Mouse (Mus musculus) left cerebral cortex, postnatal 36 days (tissue): Measurements from ENCODE around the gene Lnx2. TPM values are rescaled to one million over a fixed set of nuclear protein-coding genes. Genes with fewer than 3 reads are reported as not detected.

Experiments used
- DNase-seq, 2 experiments: peaks; one replicate each; pipeline ENCODE4 v3.0.0; 2021 to 2022; ENCODE audit warnings: low spot score in 2 of 2, mixed read lengths in 1 of 2
- intact Hi-C: fragments of 180-260 bp; cut with DNase I; formaldehyde crosslinking; loops from one replicate; pipeline ENCODE4 v1.15.1; 2025
- total RNA-seq, 2 experiments: library from RNA; stranded (reverse); gene quantifications; 2 replicates each; pipeline ENCODE4 v1.2.3; 2021

The Lnx2 gene
- total RNA-seq, 2 experiments from 2014 or later, result 5.0 to 5.8 TPM

- DNase-seq, result no peak
- intact Hi-C loops, result no loop called here
Observed at GRCm38 (mm10) chr5:147031281-147031680, 45.1 kb downstream of the Lnx2 start.

- intact Hi-C loops, result no loop called here
- DNase-seq, result no peak
Observed at GRCm38 (mm10) chr5:147024331-147025034, 51.9 kb downstream of the Lnx2 start.

DNA sequence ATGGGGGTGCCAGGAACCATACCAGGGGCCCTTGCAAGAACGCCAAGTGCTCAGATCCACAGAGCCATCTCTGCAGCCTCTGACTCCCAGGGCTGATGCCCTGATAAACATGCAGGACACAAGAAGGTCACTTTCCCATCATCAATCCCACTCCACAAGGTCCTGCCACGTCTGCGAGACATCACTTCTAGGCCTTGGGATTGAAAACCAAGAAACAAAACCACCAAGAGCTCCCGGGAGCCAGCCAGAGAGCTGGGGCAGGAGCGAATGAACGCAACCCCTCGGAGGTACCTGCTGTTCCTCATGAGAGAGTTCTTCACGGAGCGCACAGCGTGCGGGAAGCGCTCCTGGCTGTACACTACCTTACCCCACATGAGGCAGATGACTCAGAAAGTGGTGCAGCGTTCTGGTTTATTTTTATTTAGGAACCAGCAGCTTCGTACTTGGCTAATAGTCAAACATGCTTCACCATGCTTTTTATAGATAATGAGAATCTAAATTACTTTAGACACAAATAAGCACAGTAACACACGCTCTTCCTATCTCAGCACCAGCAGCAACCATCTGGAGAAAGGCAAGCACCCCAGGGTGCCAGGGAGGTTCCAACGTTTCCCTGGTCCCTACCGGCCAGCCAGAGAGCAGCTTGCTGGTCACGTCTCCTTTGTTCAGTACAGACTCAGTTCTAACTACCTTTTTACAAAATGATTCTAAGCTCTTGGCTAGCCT, 53.0 kb downstream of the Lnx2 start:
- no peak for DNase-seq
- intact Hi-C loops, result no loop called here

GRCm38 (mm10) chr5:147021546-147022265, 54.7 kb downstream of the Lnx2 start:
- intact Hi-C loops, result no loop called here
- no peak for DNase-seq

DNA sequence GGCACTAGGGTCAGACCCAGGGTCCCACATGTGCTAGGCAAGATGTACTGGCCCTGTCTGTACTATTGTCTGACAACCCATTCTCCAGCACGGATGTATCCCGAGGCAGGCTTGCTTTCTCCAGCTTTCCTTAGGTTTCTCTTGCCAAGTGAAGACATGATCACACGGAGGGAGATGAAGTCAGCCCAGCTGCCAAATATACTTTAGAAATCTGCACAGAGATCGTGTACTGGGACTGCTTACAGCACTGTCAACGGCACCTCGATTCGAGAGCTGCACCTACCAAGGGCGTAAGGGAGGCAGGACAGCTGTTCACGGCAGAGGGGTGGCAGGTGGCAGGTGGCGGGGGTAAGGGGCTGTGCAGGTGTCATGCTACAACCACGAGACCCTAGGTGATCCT, 55.8 kb downstream of the Lnx2 start:
- DNase-seq, result no peak
- intact Hi-C loops, result no loop called here

GRCm38 (mm10) chr5:147018761-147019160, 57.6 kb downstream of the Lnx2 start:
- DNase-seq, result no peak
- intact Hi-C loops, result no loop called here

DNA sequence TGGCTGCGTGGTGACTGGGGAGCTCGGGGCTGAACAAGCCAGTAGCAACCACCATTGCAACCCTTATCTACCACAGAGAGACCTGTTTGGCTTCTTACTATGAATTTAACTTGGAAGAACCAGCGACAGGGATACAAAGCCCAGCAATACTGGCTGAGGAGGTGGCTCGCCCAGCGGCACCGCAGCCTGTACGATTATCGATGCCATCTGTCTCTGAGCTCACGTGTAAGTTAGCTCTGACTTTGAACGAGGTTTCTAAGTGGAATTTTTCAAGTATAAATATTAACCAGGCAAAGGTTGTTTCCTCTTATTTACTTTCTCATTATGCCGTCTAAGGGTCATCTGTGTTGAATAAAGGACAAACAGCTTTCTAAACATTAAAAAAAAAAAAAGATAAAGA, 58.9 kb downstream of the Lnx2 start:
- intact Hi-C loops, result no loop called here
- DNase-seq, result no peak

- no peak for DNase-seq
- intact Hi-C loops, result no loop called here
Observed at GRCm38 (mm10) chr5:147016622-147017021, 59.8 kb downstream of the Lnx2 start.

GRCm38 (mm10) chr5:147015191-147015590, 61.2 kb downstream of the Lnx2 start:
- intact Hi-C loops, result no loop called here
- no peak for DNase-seq

DNA sequence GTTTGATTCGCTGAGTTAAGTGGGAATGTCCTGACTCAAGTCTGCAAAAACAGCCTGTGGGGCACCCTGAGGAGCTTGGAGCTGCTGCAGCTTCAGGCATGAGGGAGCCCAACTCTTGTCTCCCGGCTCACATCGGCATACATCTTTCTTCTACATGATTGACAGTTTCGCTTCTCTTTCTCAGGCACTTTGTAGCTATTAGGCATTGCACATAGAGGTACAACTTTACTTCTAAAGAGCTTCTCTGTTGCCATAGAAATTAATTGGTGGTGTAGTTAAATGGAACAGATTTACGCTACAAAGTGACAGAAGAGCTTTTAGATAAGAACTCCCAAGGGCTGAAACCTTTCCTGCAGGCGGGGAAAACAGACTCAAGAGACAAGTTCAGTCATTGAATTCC, 62.5 kb downstream of the Lnx2 start:
- intact Hi-C loops, result no loop called here
- no peak for DNase-seq

GRCm38 (mm10) chr5:147011333-147011732, 65.1 kb downstream of the Lnx2 start:
- DNase-seq, result no peak
- intact Hi-C loops, result no loop called here

DNA sequence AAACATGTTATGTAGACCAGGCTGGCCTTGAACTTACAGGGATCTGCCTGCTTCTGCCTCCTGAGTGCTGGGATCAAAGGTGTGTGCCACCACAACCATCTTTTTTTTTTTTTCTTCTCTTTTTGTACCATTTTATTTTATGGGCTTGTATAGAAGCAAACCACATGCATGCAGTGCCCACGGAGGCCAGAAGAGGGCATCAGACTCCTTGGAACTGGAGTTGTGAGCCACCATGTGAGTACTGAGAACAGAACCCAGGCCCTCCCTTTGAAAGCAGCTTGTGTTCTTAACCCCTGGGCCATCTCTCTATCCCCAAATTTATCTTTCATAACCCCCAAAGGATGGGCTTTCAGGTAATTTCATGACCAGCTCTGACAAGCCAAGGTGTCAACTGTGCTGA, 73.1 kb downstream of the Lnx2 start:
- intact Hi-C loops, result no loop called here
- DNase-seq, result no peak

DNA sequence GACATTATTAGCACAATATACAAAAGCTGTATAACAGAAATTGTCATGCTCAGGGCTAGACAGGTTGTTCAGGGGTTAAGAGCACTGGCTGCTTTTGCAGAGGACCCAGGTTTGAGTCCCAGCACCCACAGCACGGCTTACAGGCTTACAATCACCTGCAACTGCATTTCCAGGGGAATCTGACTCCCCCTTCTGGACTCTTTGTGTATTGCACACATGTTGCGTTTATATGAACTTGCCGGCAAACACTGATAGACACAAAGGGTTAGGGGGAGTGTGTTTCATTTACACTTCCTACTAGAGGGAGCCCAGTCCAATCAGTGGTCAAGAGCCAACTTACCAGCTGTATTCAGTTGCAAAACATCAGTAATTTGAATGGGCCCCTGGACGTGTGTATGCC, 75.1 kb downstream of the Lnx2 start:
- intact Hi-C loops, result no loop called here
- no peak for DNase-seq

GRCm38 (mm10) chr5:146998802-146999201, 77.6 kb downstream of the Lnx2 start:
- intact Hi-C loops, result no loop called here
- no peak for DNase-seq

- no peak for DNase-seq
- intact Hi-C loops, result no loop called here
Observed at GRCm38 (mm10) chr5:146996812-146997211, 79.6 kb downstream of the Lnx2 start.

GRCm38 (mm10) chr5:146994973-146995372, 81.4 kb downstream of the Lnx2 start:
- DNase-seq, result no peak
- intact Hi-C loops, result no loop called here

GRCm38 (mm10) chr5:146993509-146993908, 82.9 kb downstream of the Lnx2 start:
- no peak for DNase-seq
- intact Hi-C loops, result no loop called here

GRCm38 (mm10) chr5:146989051-146989450, 87.3 kb downstream of the Lnx2 start:
- intact Hi-C loops, result loop anchor here (5.0 to 10.0 kb wide), 2 partner anchors 88 to 326 kb away; partner anchors contain the start of genes Lnx2 and Polr1d
- DNase-seq, result no peak

GRCm38 (mm10) chr5:146987588-146987987, 88.8 kb downstream of the Lnx2 start:
- no peak for DNase-seq
- intact Hi-C loops, result loop anchor here (5.0 to 10.0 kb wide), 2 partner anchors 90 to 327 kb away; partner anchors contain the start of genes Lnx2 and Polr1d

- intact Hi-C loops, result loop anchor here (5.0 to 10.0 kb wide), 2 partner anchors 91 to 329 kb away; partner anchors contain the start of genes Lnx2 and Polr1d
- DNase-seq, result no peak
Observed at GRCm38 (mm10) chr5:146985725-146986433, 90.5 kb downstream of the Lnx2 start.
